ENCODE assay signal across 8 mouse cellular contexts in genomic region chr7:31002650-31003049, GRCm38 (mm10). TPM values are rescaled to one million over a fixed set of nuclear protein-coding genes. Genes with fewer than 3 reads are reported as not detected.
A peak's percentile ranks its signal among the peaks of the same experiment; 100 is the strongest.
DNase-seq lines count a peak whose midpoint lies in the region; ATAC-seq and TF ChIP-seq lines count a peak whose summit lies in the region.

No protein-coding gene starts in this region.

- H3K4me1 ChIP-seq in megakaryocyte, embryonic 14.5 days: peaks cover 74% of the 10 kb centered on the region
- no peaks in the 10 kb centered on the region for H3K4me1 ChIP-seq in midbrain, embryonic 14.5 days (ENCODE audit: control insufficient read depth, insufficient read depth, low read length)

- peak overlapping the region; percentile 46; the same call in 1 of the 2 replicates for H3K27ac ChIP-seq in layer of hippocampus, adult 2 months
- H3K27ac ChIP-seq in midbrain, embryonic 14.5 days (replicated peaks; ENCODE audit: low read depth, low read length): no peak overlapping the region

- DNase-seq in layer of hippocampus, adult 2 months (ENCODE audit: low spot score in 2 of 2): no peak
- no peak for DNase-seq in layer of hippocampus, postnatal 10 days (ENCODE audit: low spot score in 2 of 2)
- DNase-seq in kidney, postnatal 10 days: peak; percentile 30
- peak; percentile 30 to 40 for DNase-seq in thymus, postnatal 36 days
- DNase-seq in cerebellum, postnatal 25 days: no peak
- DNase-seq in frontal cortex, postnatal 25 days (ENCODE audit: low spot score in 2 of 2): no peak
- DNase-seq in midbrain, embryonic 14.5 days: no peak

- H3K4me2 ChIP-seq in midbrain, embryonic 14.5 days (ENCODE audit: low read length): no peak overlapping the region

- 88% methylated on average over 8 of the region's 8 CpGs for WGBS in midbrain, embryonic 14.5 days

- no peaks in the 10 kb centered on the region for H3K27me3 ChIP-seq in megakaryocyte, embryonic 14.5 days (replicated peaks)
- H3K27me3 ChIP-seq in midbrain, embryonic 14.5 days (ENCODE audit: control insufficient read depth, insufficient read depth, low read length): no peaks in the 10 kb centered on the region

- H3K36me3 ChIP-seq in megakaryocyte, embryonic 14.5 days (replicated peaks; ENCODE audit: low read length): peaks cover 8% of the 10 kb centered on the region
- no peaks in the 10 kb centered on the region for H3K36me3 ChIP-seq in midbrain, embryonic 14.5 days (ENCODE audit: control insufficient read depth, insufficient read depth, low read length)

- TF ChIP-seq CTCF in layer of hippocampus, adult 2 months (conservative IDR thresholded peaks at IDR 0.05): no peak

- ATAC-seq in midbrain, embryonic 14.5 days (ENCODE audit: low FRiP score, low TSS enrichment): no peak

- H3K4me3 ChIP-seq in layer of hippocampus, adult 2 months: no peak overlapping the region
- peak overlapping the region; percentile 82 for H3K4me3 ChIP-seq in megakaryocyte, embryonic 14.5 days (replicated peaks)
- H3K4me3 ChIP-seq in midbrain, embryonic 14.5 days (replicated peaks; ENCODE audit: low read depth, low read length): no peak overlapping the region

- H3K9ac ChIP-seq in midbrain, embryonic 14.5 days (replicated peaks; ENCODE audit: low read length): no peak overlapping the region

- H3K9me3 ChIP-seq in megakaryocyte, embryonic 14.5 days: peaks cover 8% of the 10 kb centered on the region
- H3K9me3 ChIP-seq in midbrain, embryonic 14.5 days (ENCODE audit: control insufficient read depth, low read length): no peaks in the 10 kb centered on the region

RNA-seq across cellular contexts. Expression of gene Fam187b, which starts 29.1 kb away (rescaled TPM):
- not detected for total RNA-seq in layer of hippocampus, adult 2 months (2021)
- total RNA-seq in layer of hippocampus, postnatal 10 days (2021): under 1 TPM; 0.25 to 0.96 TPM
- polyA plus RNA-seq in megakaryocyte, embryonic 14.5 days (2012; ENCODE audit: insufficient read depth, low replicate concordance): not detected in 2 replicates
- 0.36 and 0.37 TPM in 2 replicates for polyA plus RNA-seq in midbrain, embryonic 14.5 days (2014; fragmentation: Nextera tagmentation; extraction: Ambion mirVana)

RNA-seq across cellular contexts. Expression of gene Lsr, which starts 29.4 kb away (rescaled TPM):
- total RNA-seq in layer of hippocampus, adult 2 months (2021): 1 to 10 TPM; 7.5 to 8.6 TPM
- 10 to 100 TPM; 11.8 to 15.1 TPM for total RNA-seq in layer of hippocampus, postnatal 10 days (2021)
- polyA plus RNA-seq in megakaryocyte, embryonic 14.5 days (2012; ENCODE audit: insufficient read depth, low replicate concordance): 2.1 TPM in 1 of 2 replicates, not detected in the other
- polyA plus RNA-seq in midbrain, embryonic 14.5 days (2014; fragmentation: Nextera tagmentation; extraction: Ambion mirVana): 9.9 and 15.6 TPM in 2 replicates

RNA-seq across cellular contexts. Expression of gene Fxyd5, which starts 39.6 kb away (rescaled TPM):
- total RNA-seq in layer of hippocampus, adult 2 months (2021): 10 to 100 TPM; 17.3 to 26.9 TPM
- 10 to 100 TPM; 35.9 to 36.5 TPM for total RNA-seq in layer of hippocampus, postnatal 10 days (2021)
- polyA plus RNA-seq in megakaryocyte, embryonic 14.5 days (2012; ENCODE audit: insufficient read depth, low replicate concordance): 2,043 and 2,688 TPM in 2 replicates
- polyA plus RNA-seq in midbrain, embryonic 14.5 days (2014; fragmentation: Nextera tagmentation; extraction: Ambion mirVana): 7.9 and 10.8 TPM in 2 replicates

RNA-seq across cellular contexts. Expression of gene Usf2, which starts 46.0 kb away (rescaled TPM):
- 100 to 1,000 TPM; 134 to 137 TPM for total RNA-seq in layer of hippocampus, adult 2 months (2021)
- 100 to 1,000 TPM in 1 of 2 experiments, 10 to 100 TPM in 1; 94.1 to 116 TPM for total RNA-seq in layer of hippocampus, postnatal 10 days (2021)
- 122 and 127 TPM in 2 replicates for polyA plus RNA-seq in megakaryocyte, embryonic 14.5 days (2012; ENCODE audit: insufficient read depth, low replicate concordance)
- polyA plus RNA-seq in midbrain, embryonic 14.5 days (2014; fragmentation: Nextera tagmentation; extraction: Ambion mirVana): 26.2 and 30.4 TPM in 2 replicates

RNA-seq across cellular contexts. Expression of gene Fxyd7, which starts 48.6 kb away (rescaled TPM):
- 100 to 1,000 TPM; 117 to 121 TPM for total RNA-seq in layer of hippocampus, adult 2 months (2021)
- 100 to 1,000 TPM; 376 to 407 TPM for total RNA-seq in layer of hippocampus, postnatal 10 days (2021)
- polyA plus RNA-seq in megakaryocyte, embryonic 14.5 days (2012; ENCODE audit: insufficient read depth, low replicate concordance): 1.0 TPM in 1 of 2 replicates, not detected in the other
- polyA plus RNA-seq in midbrain, embryonic 14.5 days (2014; fragmentation: Nextera tagmentation; extraction: Ambion mirVana): 99.9 and 159 TPM in 2 replicates

Comparison
In these comparisons a context has a peak if more than half of its experiments do, and no peak if none do; other contexts are left out.
1. DNase-seq: peak in kidney, postnatal 10 days (single experiment) and thymus, postnatal 36 days (2 of 2); none in layer of hippocampus, adult 2 months (0 of 2), layer of hippocampus, postnatal 10 days (0 of 2), cerebellum, postnatal 25 days (0 of 2), frontal cortex, postnatal 25 days (0 of 2) and midbrain, embryonic 14.5 days (single experiment).